Mouse (Mus musculus): ENCODE results near the gene Grid2.

DNA sequence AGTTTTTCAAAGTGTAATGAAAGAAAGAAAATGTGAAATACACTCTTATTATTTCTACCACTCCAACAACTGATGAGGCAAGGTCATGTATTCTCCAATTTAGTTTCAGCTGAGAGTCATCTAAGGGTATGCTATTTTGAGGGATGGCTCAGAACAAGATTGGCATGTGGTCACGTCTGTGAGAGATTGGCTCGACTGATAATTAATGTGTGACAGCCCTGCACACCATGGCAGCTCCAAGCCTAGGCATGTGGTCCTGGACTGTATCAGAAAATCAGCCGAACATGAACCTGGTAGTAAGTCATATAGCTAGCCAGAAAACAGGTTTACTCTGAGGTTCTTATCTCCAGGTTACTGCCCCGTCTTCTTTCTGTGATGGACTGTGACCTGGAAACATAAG lies 292.1 kb downstream of the Grid2 start:
- TF ChIP-seq CTCF (IDR thresholded peaks at IDR 0.05; ENCODE audit: control insufficient read depth, insufficient read depth, low read length) (no peak), POLR2A (IDR thresholded peaks at IDR 0.05; ENCODE audit: borderline replicate concordance, control insufficient read depth, low read depth, low read length) (no peak)

Measured in bone marrow, adult 2 months (tissue).